Mouse (Mus musculus) forebrain, embryonic 16.5 days (tissue): ENCODE measurements around the gene Nckap5. TPM values are rescaled to one million over a fixed set of nuclear protein-coding genes. Genes with fewer than 3 reads are reported as not detected.

Experiments used
- ATAC-seq: fragments of 200-750 bp; cut with Nextera tagmentation; 2 replicates; pipeline ENCODE4 v1.8.0; 2017; ENCODE audit warnings: mild to moderate bottlenecking, moderate library complexity
- H3K27ac ChIP-seq: fragments of 300-500 bp; sonication (generic); 2 replicates; pipeline ENCODE4 v1.5.1; 2014; ENCODE audit warnings: low read length, control low read depth
- H3K27me3 ChIP-seq: fragments of 300-500 bp; sonication (generic); replicated peaks from 2 replicates; pipeline ENCODE4 v1.6.1; 2014; ENCODE audit warnings: low read length; ENCODE audit not compliant: control insufficient read depth, insufficient read depth
- H3K36me3 ChIP-seq: fragments of 300-500 bp; sonication (generic); 2 replicates; pipeline ENCODE4 v1.6.1; 2014; ENCODE audit not compliant: control insufficient read depth, insufficient read depth
- H3K4me1 ChIP-seq: fragments of 300-500 bp; sonication (generic); replicated peaks from 2 replicates; pipeline ENCODE4 v1.6.1; 2014; ENCODE audit warnings: low read length; ENCODE audit not compliant: control insufficient read depth, insufficient read depth
- H3K4me2 ChIP-seq: fragments of 300-500 bp; sonication (generic); 2 replicates; pipeline ENCODE4 v1.6.1; 2014; ENCODE audit warnings: mild to moderate bottlenecking, low read length, control low read depth
- H3K4me3 ChIP-seq: fragments of 300-500 bp; sonication (generic); replicated peaks from 2 replicates; pipeline ENCODE4 v1.5.1; 2014; ENCODE audit warnings: mild to moderate bottlenecking, low read length, control low read depth
- H3K9ac ChIP-seq: fragments of 300-500 bp; sonication (generic); replicated peaks from 2 replicates; pipeline ENCODE4 v1.6.1; 2014; ENCODE audit warnings: low read depth, low read length, control low read depth
- H3K9me3 ChIP-seq: fragments of 300-500 bp; sonication (generic); 2 replicates; pipeline ENCODE4 v1.6.1; 2016; ENCODE audit warnings: low read length; ENCODE audit not compliant: control insufficient read depth
- WGBS: fragments of 180-500 bp; shearing (Covaris S2); extraction: QIAGEN DNeasy Blood & Tissue Kit; methylation state at CpG from one replicate; pipeline ENCODE4 v1.1.7; 2014; 5-methylcytosine and 5-hydroxymethylcytosine counted together
- polyA plus RNA-seq: library from polyadenylated mRNA; unstranded; fragments of >200 nt; fragmentation: Nextera tagmentation; extraction: Ambion mirVana; gene quantifications from 2 replicates; pipeline ENCODE4 v1.2.1, GENCODE M21; 2015

Gene Nckap5
- polyA plus RNA-seq, 1 experiment from 2014 or later, result 27.2 TPM

GRCm38 (mm10) chr1:126233196-126233595 lies 597.4 kb downstream of the Nckap5 start:
- 85% methylated on average over 4 of the region's 4 CpGs for WGBS
- Histone ChIP-seq H3K4me3 (no peak overlapping the region), H3K9me3 (no peaks in the 10 kb centered on the region), H3K4me2 (no peak overlapping the region), H3K4me1 (no peaks in the 10 kb centered on the region; the same call in 1 of the 2 replicates), H3K9ac (no peak overlapping the region), H3K27me3 (no peaks in the 10 kb centered on the region), H3K36me3 (no peaks in the 10 kb centered on the region), H3K27ac (no peak overlapping the region)
- ATAC-seq, result no peak

GRCm38 (mm10) chr1:126231199-126231598 lies 599.4 kb downstream of the Nckap5 start:
- Histone ChIP-seq H3K36me3 (no peaks in the 10 kb centered on the region), H3K27me3 (no peaks in the 10 kb centered on the region), H3K9ac (no peak overlapping the region), H3K9me3 (no peaks in the 10 kb centered on the region), H3K4me1 (no peaks in the 10 kb centered on the region; the same call in 1 of the 2 replicates), H3K4me2 (no peak overlapping the region), H3K27ac (no peak overlapping the region), H3K4me3 (no peak overlapping the region)
- ATAC-seq, result no peak
- 80% methylated on average over 9 of the region's 9 CpGs for WGBS

GRCm38 (mm10) chr1:126210212-126210611 lies 620.4 kb downstream of the Nckap5 start:
- Histone ChIP-seq H3K36me3 (no peaks in the 10 kb centered on the region), H3K9me3 (no peaks in the 10 kb centered on the region), H3K4me2 (no peak overlapping the region), H3K27ac (no peak overlapping the region; the same call in 1 of the 2 replicates), H3K27me3 (no peaks in the 10 kb centered on the region), H3K9ac (no peak overlapping the region), H3K4me1 (peaks cover 11% of the 10 kb centered on the region), H3K4me3 (no peak overlapping the region)
- WGBS, result 91% methylated on average over 6 of the region's 6 CpGs
- ATAC-seq, result no peak

- no peak for ATAC-seq
- no peak overlapping the region for H3K4me3 ChIP-seq
- 88% methylated on average over 5 of the region's 5 CpGs for WGBS
Observed at GRCm38 (mm10) chr1:126209743-126210142, 620.9 kb downstream of the Nckap5 start.

GRCm38 (mm10) chr1:126209131-126209530 lies 621.5 kb downstream of the Nckap5 start:
- H3K4me2 ChIP-seq, result no peak overlapping the region
- H3K4me1 ChIP-seq, result peaks cover 11% of the 10 kb centered on the region
- WGBS, result 37% methylated on average over 7 of the region's 7 CpGs
- no peak overlapping the region for H3K4me3 ChIP-seq
- no peaks in the 10 kb centered on the region for H3K9me3 ChIP-seq
- no peak overlapping the region for H3K27ac ChIP-seq
- no peaks in the 10 kb centered on the region for H3K27me3 ChIP-seq
- no peaks in the 10 kb centered on the region for H3K36me3 ChIP-seq
- H3K9ac ChIP-seq, result no peak overlapping the region
- peak; percentile 73 for ATAC-seq

More at GRCm38 (mm10) chr1:126209743-126210142, 620.9 kb downstream of the Nckap5 start:
- Histone ChIP-seq H3K27ac (peak overlapping the region; percentile 7; the same call in 1 of the 2 replicates), H3K9me3 (no peaks in the 10 kb centered on the region), H3K4me2 (no peak overlapping the region), H3K36me3 (no peaks in the 10 kb centered on the region), H3K4me1 (peaks cover 11% of the 10 kb centered on the region), H3K27me3 (no peaks in the 10 kb centered on the region), H3K9ac (no peak overlapping the region)

- Histone ChIP-seq H3K4me3 (no peak overlapping the region), H3K4me2 (no peak overlapping the region), H3K9ac (no peak overlapping the region), H3K27ac (no peak overlapping the region), H3K27me3 (no peaks in the 10 kb centered on the region), H3K36me3 (no peaks in the 10 kb centered on the region), H3K4me1 (peaks cover 4% of the 10 kb centered on the region; the same call in 1 of the 2 replicates), H3K9me3 (no peaks in the 10 kb centered on the region)
- no peak for ATAC-seq
Observed at GRCm38 (mm10) chr1:126196937-126197336, 633.7 kb downstream of the Nckap5 start.

GRCm38 (mm10) chr1:126190353-126190752 lies 640.2 kb downstream of the Nckap5 start:
- Histone ChIP-seq H3K4me2 (no peak overlapping the region), H3K36me3 (no peaks in the 10 kb centered on the region), H3K27me3 (no peaks in the 10 kb centered on the region), H3K27ac (no peak overlapping the region), H3K9me3 (no peaks in the 10 kb centered on the region), H3K9ac (no peak overlapping the region), H3K4me3 (no peak overlapping the region), H3K4me1 (no peaks in the 10 kb centered on the region)
- ATAC-seq, result no peak
- WGBS, result 91% methylated on average over 4 of the region's 4 CpGs

- no peaks in the 10 kb centered on the region for H3K9me3 ChIP-seq
- H3K36me3 ChIP-seq, result no peaks in the 10 kb centered on the region
- no peak overlapping the region for H3K9ac ChIP-seq
- H3K4me2 ChIP-seq, result no peak overlapping the region
- ATAC-seq, result no peak
- no peak overlapping the region for H3K27ac ChIP-seq
- no peaks in the 10 kb centered on the region for H3K4me1 ChIP-seq
- H3K27me3 ChIP-seq, result no peaks in the 10 kb centered on the region
- 85% methylated on average over 7 of the region's 7 CpGs for WGBS
- no peak overlapping the region for H3K4me3 ChIP-seq
Observed at GRCm38 (mm10) chr1:126183751-126184150, 646.8 kb downstream of the Nckap5 start.

GRCm38 (mm10) chr1:126168579-126168978 lies 662.0 kb downstream of the Nckap5 start:
- Histone ChIP-seq H3K9me3 (no peaks in the 10 kb centered on the region), H3K27me3 (no peaks in the 10 kb centered on the region), H3K4me1 (peaks cover 13% of the 10 kb centered on the region), H3K27ac (peak overlapping the region; percentile 41), H3K4me3 (no peak overlapping the region), H3K4me2 (no peak overlapping the region), H3K9ac (no peak overlapping the region), H3K36me3 (no peaks in the 10 kb centered on the region)
- 37% methylated on average over 1 of the region's 1 CpGs for WGBS
- ATAC-seq, result peak; percentile 22; the same call in 1 of the 2 replicates

GRCm38 (mm10) chr1:126168131-126168530 lies 662.5 kb downstream of the Nckap5 start:
- Histone ChIP-seq H3K9ac (no peak overlapping the region), H3K4me1 (peaks cover 13% of the 10 kb centered on the region), H3K9me3 (no peaks in the 10 kb centered on the region), H3K27ac (peak overlapping the region; percentile 70; the same call in 1 of the 2 replicates), H3K36me3 (no peaks in the 10 kb centered on the region), H3K27me3 (no peaks in the 10 kb centered on the region), H3K4me2 (no peak overlapping the region), H3K4me3 (no peak overlapping the region)
- ATAC-seq, result peak; percentile 76
- WGBS, result 10% methylated on average over 2 of the region's 2 CpGs
